Mouse (Mus musculus) skeletal muscle tissue, adult 2 months (tissue): ENCODE measurements around the gene Adgrl2.

ENCODE experiments used
- DNase-seq: peaks from one replicate; pipeline ENCODE4 v3.0.0-alpha.2; 2012; ENCODE audit warnings: low read depth, low spot score

Adgrl2 gene

DNA sequence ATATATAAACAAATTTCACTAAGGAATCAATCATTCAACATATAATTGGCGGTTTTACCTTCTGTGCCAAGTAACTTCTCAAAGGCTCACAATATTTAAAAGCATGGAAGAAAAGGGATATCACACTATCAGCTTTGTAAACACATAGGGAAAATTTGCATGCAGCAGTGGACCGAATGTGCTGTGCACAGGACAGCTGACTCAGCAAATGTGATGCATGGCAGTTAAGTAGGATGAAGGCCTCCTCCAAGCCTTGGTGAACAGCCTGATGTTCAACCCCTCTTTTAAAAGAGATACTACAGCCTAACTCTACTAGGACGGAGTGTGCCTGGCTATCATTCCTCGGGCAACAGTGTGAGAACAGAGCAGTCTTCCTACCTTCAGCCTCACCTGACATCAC is 105.2 kb downstream of the Adgrl2 start:
- no peak for DNase-seq

DNA sequence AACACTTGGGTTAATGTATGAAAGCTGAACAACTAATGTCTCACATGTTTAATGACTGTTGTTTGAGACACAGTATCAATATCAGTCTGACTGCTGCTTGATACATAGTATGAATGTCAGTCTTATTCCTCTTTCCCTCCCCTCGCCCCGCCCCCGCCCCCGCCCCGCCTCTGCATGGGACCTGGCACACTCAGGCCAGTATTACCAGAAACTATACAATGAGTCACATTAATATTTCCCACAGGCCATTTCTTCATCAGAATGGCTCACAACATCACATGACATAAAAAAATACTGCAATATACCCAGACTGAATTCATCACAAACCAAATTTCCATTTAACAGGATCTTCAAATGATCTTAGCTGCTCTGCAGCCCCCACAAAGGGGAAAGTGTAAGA is 108.9 kb downstream of the Adgrl2 start:
- DNase-seq: no peak

DNA sequence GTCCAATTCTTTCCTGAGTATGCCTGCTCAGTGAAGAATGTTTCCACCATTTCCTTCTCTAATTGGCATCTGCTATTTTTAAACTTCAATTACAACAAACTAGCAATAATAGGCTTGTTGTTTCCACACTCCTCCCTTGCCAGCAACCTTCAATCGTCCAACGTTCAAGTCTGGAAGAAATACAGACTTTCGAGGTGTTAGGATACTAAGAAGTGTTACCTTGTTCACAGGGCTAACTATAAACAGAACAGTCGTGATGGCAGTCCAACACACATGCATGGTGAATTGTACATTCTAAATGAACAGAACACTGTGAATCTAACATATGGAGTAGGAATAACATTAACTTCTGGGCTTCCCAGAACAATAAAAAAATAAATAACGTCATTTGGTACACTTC is 117.8 kb downstream of the Adgrl2 start:
- no peak for DNase-seq

DNA sequence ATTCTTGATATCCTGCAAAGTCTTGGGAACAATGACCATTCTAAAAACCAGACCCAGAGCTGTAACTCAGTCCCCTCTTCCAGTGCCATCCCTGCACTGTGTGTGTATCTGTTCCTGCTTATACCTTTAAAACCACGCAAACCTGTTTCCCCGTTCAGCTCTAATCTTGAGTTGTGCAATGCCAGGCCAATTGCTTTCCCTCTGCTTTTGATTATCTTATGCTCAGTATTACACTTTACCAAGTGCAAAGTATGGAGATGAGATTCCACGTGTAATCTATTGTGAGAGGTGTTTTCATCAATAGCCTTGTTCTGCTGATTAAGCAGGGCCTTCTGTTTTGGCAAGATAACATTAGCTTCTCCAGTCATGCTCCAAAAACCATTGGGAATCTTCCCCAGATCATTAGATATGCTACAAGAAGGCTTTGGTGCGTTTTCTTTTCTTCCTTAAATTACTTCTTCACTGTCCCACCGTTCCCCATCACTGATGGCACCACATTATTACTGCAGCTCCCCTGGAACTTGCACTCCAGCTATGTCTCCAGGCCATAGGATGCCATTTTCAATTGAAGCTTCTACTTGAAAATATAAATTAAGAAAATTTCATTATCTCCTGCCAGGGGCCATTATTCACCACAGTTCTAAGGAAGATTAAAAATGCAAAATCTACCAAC is 118.4 kb downstream of the Adgrl2 start:
- no peak for DNase-seq

DNA sequence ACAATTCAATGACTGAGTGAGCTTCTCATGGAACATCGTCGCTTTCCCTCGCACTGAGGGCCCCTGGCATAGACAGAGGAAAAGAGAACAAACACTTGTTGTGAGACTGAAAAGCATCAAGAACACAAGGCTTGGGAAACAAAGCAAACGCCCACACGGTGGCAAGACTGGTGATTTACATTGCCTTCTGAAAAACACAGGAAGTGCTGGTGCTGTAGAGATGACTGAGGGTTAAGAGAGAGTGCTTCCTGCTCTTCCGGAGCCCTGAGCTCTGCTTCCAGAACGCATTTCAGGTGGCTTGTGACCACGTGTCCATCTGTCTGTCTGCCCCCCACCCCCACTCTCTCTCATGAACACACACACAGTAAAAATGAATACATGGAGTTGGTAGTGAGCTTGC is 122.7 kb downstream of the Adgrl2 start:
- no peak for DNase-seq

DNA sequence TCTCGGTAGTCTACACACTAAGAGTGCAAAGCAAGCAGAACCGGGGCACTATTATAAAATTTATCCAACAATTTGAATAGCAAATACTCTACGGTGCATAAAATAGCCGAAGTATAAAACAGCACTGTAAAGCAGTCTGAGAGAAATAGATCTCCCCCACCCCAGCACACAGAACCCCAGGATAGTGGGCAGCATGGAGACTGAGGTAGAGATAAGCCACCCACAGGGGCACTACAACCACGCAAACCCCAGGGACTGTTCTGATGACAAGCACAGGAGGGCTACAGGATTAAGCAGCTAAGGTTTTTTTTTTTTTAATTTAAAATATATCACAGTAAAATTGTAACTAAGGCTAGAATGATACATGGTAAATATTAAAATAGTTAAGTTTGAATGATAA is 123.7 kb downstream of the Adgrl2 start:
- no peak for DNase-seq

DNA sequence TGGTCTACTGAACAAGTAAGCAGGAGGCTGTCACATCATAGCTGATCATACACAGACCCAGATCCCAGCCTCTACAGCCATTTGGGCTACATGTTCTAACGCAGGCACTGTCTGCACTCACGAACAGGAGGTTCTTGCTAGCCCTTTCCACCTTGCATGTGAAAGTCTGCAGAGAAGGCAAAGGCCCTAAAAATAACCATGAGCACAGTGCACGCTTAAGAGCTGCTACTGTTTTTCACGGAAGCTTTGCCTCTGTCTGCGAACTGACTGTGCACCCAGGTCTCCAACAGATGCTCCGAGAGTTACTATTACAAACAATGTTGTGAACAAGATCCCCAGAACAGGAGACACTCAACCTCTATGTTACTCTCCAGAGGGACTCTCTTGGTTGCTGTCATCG is 124.3 kb downstream of the Adgrl2 start:
- no peak for DNase-seq

DNA sequence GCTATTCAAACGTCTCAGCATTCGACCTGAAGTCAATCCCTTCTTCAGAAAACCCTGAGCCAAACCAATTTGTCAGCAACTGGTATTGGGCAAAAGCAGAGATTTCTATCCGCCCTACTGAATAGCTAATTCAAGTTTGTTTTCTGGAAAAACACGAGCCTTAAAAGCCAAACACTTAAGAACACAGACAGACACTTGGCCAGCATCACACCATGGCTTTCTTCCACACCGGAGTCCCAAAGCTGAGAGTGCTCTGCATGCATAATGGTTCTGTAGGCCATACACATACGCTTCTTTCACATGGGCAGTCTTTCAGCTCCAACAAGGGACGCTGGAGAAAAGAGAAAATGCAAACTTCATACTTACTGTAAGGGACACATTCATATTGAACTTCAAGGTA is 125.1 kb downstream of the Adgrl2 start:
- no peak for DNase-seq

DNA sequence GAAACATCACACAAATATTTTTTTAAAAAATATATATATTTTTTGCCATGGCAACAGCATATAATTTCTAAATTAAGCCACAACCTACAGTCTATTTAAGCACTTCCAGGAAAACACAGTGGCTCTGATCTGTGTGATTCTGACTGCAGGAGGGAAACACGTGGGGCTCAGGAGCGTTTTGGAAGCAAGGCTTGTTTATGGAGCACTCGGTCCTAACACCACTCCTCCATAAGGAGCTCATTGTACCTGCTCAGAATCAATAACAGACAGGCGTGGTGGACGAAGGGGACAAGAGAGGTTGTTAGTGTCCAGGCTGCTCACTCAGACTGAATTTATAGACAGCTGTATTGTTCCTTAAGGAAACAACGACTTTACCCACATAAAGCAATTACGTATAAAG is 128.5 kb downstream of the Adgrl2 start:
- no peak for DNase-seq

DNA sequence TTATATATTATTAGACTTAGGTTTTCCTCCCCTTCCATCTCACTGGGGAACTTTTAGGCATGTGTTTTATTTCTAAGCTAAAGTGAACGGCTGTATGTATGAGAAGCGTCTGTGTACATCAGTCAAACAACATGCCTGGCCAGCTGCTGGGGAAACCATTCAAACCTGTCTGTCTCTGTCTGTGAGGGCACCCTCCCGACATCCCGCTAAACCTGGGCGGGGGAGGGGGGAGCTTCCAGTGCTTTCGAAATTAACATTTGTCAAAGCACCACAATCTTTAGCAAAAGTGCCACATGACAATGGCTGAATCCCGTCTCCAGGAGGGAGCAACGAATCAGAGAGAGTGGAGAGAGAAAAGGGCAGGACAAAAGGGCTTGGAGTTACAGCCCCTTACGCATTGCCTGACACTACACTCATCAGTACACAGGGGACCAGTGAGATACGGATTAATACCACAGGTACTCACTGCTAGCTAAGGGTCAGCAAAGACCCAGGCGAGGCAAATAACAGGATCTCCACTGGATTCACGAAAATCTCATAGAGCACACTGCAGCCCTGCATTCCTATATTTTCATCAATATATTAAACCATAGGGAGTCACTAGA is 135.9 kb downstream of the Adgrl2 start:
- DNase-seq: no peak

DNA sequence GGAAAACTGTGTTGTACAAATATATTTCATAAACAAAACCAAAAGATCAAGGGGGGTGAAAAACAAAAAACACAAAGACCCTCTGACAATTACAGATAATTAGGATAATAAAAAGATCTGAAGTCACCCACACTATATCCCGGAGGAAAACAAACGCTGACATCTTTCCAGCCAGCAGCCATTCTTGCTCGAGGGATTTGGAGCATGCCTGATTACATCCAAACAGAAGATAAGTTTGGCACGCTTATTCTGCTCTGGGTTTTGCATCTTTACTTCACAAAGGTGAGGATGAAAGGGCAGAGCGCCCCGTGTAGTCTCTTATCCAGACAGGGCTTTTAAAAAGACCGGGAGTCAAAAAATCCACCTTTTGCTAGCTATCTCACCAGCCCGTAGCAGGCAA is 137.0 kb downstream of the Adgrl2 start:
- no peak for DNase-seq

DNA sequence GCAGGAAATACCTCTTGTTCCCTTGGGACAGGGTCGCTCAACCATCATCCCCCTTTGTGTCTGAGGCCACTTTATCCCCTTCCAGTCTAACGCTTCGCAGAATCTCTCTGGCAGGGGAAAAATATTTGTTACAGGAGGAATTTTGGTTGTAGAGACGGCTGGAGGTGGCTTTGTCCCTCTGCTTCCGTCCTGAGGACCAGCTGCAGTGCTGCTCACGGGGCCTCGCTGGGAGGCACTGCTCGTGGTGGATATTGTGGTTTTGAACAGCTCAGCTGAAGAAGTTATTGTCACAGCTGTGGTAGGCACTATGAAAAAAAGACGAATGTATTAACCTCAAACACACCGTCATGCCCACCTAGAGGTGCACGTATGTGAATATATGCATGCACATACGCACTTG is 137.8 kb downstream of the Adgrl2 start:
- DNase-seq: no peak

DNA sequence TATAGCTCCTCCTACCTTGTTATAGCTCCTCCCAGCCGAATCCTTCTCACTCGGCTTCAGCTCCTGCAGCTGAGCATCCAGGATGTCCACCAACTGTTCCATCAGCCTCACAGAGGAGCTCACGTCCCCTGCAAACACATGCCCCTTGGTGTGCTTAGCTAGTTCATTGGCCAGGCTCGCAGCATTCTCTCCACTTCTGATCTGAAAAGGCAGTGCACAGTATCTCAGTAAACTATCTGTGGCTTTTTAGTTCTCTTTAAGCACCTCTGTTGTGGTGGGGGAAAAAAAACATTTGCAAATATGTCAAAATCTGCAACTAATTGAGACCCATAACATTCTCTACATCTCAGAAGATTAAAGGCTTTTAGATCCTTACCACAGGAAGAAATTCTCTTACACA is 139.5 kb downstream of the Adgrl2 start:
- DNase-seq: no peak

DNA sequence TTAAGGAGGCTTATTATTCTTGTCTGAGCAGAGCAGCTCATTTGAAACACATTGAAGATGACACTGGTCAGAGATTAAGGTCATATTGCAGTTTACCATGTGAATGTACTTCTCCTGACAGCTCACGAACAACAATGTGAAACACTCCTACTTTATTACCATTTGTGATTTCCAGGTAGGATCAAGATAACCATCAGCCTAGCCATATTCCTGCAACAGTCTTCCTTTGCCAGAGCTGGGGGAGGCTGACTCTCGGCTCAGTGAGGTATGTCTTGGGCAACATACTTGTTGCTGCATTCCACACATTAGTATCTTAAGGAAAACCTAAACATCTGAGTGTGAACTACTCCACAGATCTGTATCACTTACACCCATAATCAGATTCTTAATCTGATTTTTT is 142.0 kb downstream of the Adgrl2 start:
- DNase-seq: no peak

DNA sequence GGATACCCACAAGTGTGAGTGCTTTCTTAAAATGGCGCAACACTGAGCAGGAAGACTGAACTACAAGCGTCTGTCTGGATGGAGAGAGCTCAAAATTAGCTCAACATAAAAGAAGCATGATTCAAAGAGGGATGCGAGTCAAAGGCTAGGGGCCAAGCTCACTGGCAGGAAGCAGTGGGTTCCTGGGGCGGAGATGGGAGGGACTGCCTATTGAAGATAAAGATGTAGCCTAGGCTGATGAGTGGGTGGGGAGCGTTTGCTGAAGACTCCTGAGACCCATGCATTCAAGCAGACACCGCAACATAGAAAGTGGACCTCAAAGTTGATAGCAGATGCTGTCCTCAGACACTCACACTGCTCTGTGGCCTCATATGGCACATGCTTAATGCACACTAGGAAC is 146.2 kb downstream of the Adgrl2 start:
- DNase-seq: no peak

DNA sequence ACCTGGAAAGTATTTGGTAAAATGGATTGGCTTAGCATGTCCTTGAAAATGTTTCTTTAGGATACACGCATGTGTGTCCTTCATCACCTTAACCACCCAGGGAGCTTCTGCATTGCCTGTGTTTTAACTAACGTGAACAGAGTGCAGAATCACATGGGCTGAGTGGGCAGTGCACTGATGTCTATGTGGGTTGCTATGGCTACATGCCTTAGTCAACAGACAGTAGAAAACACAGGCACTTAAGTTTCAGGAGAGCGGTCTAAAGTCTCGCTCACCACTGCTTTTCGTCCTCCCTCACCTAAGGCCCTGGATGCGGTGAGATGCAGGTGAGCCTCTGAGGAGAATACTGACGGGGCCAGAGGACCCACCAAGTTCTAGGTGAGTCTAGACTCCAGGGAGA is 147.8 kb downstream of the Adgrl2 start:
- no peak for DNase-seq

DNA sequence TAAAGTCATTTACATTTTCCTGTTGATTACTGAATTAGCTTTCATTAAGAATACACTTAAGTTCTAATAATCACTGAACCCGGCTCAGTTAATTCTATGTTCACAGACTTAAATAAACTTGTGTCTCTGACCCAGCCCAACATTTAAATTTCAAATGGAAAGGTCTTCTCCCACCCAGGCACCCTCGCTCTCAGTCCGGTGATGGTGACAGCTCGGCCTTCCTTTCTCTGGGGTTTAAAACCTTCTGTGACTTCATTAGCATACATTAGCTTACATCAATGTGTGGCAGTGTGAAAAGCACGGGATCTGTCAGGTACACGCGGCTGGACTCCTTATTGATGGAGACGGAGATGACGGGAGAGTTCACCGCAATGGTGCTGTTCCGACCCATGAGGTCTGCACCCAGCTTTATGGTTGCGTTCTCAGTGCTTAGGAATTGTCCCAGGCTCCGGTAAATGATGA is 151.5 kb downstream of the Adgrl2 start:
- DNase-seq: no peak

DNA sequence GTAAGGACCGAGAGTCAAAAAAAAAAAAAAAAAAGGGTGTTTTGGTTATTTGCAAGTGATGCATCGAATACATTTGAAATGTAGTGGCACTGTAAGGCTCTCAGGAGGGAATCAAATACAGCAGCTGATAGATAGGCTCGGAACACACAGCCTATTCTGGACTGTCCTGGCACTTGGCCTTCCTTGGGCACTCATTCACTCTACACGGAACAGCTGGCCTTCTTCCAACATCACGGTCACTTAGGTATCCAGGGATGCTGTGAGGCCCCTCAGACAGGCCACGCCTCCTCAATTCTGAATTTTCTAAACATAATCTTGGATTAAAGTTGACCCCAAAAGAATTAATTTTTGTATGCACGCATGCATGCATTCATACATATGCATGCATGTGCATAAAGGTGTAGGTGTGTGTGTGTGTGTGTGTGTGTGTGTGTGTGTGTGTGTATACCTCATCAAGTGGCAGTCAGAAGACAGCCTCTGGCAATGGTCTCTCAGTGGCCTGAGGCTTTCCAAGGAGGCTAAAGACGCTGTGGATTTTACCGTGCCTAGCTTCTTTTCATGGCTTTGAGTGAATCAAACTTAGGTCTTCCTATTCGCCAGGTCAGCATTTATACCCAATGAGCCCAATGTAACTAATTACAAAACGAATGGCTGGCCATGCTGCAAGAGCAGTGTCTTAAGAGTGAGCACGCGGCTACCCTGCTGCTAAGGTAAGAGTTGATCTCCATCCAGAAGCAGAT is 152.1 kb downstream of the Adgrl2 start:
- DNase-seq: no peak

DNA sequence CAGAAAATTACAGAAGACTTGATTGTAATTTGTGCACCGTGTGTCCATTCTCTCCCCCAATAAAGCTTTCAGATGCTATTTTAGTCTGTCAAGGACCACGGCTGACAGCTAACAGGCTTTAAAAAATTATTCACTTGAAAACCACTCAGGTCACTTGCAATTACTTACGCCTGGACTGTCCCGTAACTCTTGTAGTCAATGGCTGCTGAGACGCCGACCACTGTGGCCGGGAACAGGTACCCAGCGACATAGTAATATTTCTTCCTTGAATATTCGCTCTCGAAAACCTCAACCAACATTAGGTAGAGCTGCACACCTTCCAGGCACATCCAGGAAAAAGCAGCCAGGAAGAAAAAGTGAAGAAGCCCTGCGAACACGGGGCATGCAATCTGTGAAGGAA is 155.2 kb downstream of the Adgrl2 start:
- no peak for DNase-seq

DNA sequence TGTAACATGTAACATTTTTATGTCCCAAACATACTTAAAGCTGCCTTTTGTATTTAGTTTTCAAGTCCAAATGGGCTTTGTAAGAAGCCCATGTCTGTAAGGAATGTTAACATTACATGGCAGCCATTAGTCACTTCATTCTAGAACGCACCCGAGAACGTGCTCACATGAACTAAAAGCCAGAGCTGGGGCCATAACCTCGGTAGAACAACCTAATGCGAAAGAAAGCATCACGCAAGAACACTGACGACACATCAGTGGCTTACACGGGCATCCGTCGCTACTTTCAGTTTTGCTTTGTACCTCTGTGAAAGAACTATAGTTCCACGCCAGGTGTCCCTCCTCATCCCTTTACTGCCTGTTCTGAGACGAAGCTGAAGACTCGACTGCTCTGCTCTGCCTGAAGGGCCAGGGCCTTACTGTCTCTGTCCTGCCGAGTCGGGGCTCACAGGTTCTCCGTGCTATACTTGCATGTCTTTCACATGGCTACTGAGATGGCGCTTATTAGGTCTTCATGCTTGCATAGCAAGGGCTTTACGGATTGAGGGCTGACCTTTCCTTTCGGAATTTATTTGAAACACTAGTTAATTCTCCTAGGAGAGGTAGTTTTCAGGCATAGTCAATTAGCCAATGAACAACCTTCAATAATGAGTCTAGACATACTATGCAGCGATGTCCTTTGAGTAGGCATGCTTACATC is 157.1 kb downstream of the Adgrl2 start:
- DNase-seq: no peak

DNA sequence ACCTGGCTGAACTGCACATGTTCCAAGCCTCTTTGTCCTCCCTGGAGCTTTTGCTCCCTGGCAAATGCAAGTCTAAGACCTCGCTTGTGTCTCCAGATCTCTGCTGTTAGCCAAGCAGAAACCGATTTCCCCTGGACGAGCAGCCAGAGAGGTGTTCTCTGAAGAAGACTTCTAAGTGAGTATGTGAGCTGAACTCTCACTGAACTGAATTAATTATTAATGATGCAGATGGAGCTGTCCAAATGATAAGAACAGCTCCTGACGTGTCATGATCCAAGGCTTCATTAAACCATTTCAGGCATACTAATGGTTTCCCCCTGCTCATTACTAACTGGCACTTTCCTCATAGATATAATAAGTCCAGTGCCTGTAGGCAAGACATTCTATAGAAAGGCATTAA is 158.4 kb downstream of the Adgrl2 start:
- no peak for DNase-seq

DNA sequence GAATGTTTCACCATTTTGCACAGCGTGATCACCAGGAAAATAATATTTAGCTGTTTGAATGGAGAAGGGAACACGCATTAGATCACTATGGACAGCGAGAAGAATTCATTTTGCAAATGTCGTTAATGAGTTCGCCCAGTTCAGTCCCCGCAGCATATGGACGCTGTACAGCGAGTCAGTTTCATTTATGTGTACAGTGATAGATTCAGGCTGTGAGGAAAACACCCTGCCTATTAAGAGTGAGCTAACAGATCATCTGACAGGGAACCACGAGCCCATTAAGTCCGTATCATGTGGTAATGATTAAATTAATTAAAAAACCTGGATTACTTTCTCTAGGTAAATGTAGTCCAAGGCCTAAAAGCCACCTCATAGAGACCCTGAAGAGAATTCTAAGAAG is 161.8 kb downstream of the Adgrl2 start:
- no peak for DNase-seq

DNA sequence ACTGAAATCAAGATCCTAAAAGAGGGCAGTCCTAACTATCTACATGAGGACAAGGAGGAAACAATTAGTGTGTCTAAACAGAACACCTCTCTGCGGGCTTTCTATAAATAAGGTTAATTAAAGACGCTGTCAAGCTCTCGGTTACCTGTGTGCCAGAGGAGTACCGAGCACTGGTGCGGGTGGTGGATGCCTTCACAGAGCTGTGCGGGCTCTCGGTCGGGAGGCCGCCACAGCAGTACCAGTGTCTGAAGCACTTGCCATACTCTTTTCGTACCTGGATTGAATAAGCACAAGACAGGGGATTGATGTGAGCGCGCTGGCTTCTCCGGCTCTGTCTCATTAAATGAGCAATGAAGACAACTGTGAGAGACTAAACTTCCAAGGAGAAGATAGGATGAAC is 166.8 kb downstream of the Adgrl2 start:
- no peak for DNase-seq
